ENCODE assay signal across 8 mouse cellular contexts in the genomic region with DNA sequence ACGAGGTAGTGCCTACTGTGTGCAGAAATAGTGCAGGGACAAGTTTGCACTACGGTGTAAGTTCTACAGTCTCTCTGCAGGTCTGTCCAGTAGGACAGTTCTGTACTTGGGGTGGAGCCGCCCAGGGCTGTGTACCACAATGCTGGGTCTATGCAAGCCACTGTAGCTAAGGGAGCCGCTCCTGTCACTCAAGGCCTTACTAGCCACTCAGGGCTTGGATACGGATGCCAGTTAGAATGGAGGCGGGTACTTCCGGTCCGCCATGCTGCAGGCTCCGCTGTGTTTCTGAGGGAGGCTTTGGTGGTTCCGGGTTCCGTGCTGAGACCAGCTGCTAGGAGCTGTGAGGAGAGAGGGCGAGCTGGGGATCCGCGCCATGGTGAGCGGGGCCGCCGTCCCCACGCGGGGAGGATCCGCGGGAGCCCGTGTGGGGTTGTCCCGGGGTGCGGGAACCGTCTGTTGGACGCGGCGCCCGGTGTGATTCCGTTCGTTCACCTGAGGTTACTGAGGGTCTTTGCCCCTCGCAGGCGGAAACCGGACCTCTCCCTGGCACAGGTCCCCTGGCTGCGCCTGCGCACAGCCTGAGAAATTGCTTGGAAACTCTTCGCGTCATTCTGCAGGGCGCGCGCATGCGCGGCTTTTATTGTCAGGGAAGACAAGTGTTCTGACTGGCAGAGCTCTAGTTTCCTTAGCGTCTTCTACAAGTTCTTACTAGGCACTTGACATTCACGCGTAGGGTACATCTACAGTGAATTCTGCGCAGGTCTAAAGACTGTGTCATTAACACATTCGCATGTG. TPM values are rescaled to one million over a fixed set of nuclear protein-coding genes. Genes with fewer than 3 reads are reported as not detected.
A peak's percentile ranks its signal among the peaks of the same experiment; 100 is the strongest.
DNase-seq lines count a peak whose midpoint lies in the region; ATAC-seq lines count a peak whose summit lies in the region.
"Not testable (repeated sequence)": the region's sequence is repeated elsewhere in the genome, so short reads cannot be mapped to it uniquely, and the experiment has no call there.

No protein-coding gene starts in this region.

- H3K27me3 ChIP-seq in hindbrain, embryonic 14.5 days (ENCODE audit: control insufficient read depth, insufficient read depth, low read length), result not testable (repeated sequence)

- not testable (repeated sequence) for H3K4me1 ChIP-seq in hindbrain, embryonic 14.5 days (replicated peaks; ENCODE audit: control insufficient read depth, insufficient read depth, low read length)

- peak overlapping the region; percentile 48 for H3K4me2 ChIP-seq in hindbrain, embryonic 14.5 days (replicated peaks)

- H3K36me3 ChIP-seq in hindbrain, embryonic 14.5 days (replicated peaks; ENCODE audit: control insufficient read depth, insufficient read depth), result 0 out of 2 replicates have a peak, but pooled peaks cover 14% of the 10 kb centered on the region

- DNase-seq in T-cell, adult 2 months (ENCODE audit: low spot score), result peak; percentile 82
- peak; percentile 68 to 75 for DNase-seq in cerebellum, postnatal 36 days
- peak; percentile 18 to 33 for DNase-seq in frontal cortex, postnatal 25 days (ENCODE audit: low spot score in 2 of 2)
- DNase-seq in hindbrain, embryonic 14.5 days (ENCODE audit: low spot score), result peak; percentile 87
- DNase-seq in layer of hippocampus, postnatal 25 days (ENCODE audit: extremely low spot score in 1 of 2, low spot score in 1 of 2), result peak; percentile 30 to 37
- DNase-seq in lung, postnatal 10 days, result peak; percentile 80
- peak; percentile 70 for DNase-seq in ovary, postnatal 36 days (ENCODE audit: low spot score)
- DNase-seq in thymus, postnatal 14 days, result peak; percentile 86

- peak overlapping the region; percentile 34 for H3K4me3 ChIP-seq in hindbrain, embryonic 14.5 days (replicated peaks; ENCODE audit: low read length)

- peak; percentile 100 for ATAC-seq in hindbrain, embryonic 14.5 days (ENCODE audit: low FRiP score)

- H3K9ac ChIP-seq in hindbrain, embryonic 14.5 days, result peak overlapping the region; percentile 29; the same call in 1 of the 2 replicates

- peaks cover 18% of the 10 kb centered on the region; the same call in 1 of the 2 replicates for H3K9me3 ChIP-seq in hindbrain, embryonic 14.5 days (ENCODE audit: control insufficient read depth, low read length)

- 0% methylated on average over 12 of the region's 48 CpGs for WGBS in hindbrain, embryonic 14.5 days

- peak overlapping the region; percentile 59 for H3K27ac ChIP-seq in hindbrain, embryonic 14.5 days

RNA-seq across cellular contexts. Expression of a gene that starts 51.0 kb away (rescaled TPM):
- polyA plus RNA-seq in hindbrain, embryonic 14.5 days (2014; fragmentation: Nextera tagmentation; extraction: Ambion mirVana), result 12.1 and 12.9 TPM in 2 replicates
- 10 to 100 TPM in 1 of 2 experiments, 1 to 10 TPM in 1; 10.0 to 12.2 TPM for total RNA-seq in layer of hippocampus, postnatal 25 days (2021)

Comparison
In these comparisons a context has a peak if more than half of its experiments do, and no peak if none do; other contexts are left out.
1. Peak in every context shown above with its lines: DNase-seq, ATAC-seq, H3K4me3 ChIP-seq and H3K27ac ChIP-seq.
2. DNase-seq: peak in every context shown above with its lines; median percentile 87 in hindbrain, embryonic 14.5 days; 86 in thymus, postnatal 14 days; 82 in T-cell, adult 2 months; 80 in lung, postnatal 10 days; 72 in cerebellum, postnatal 36 days; 70 in ovary, postnatal 36 days; 34 in layer of hippocampus, postnatal 25 days; 26 in frontal cortex, postnatal 25 days.